In genomic region chr6:39058936-39059335, GRCm38 (mm10) we compare ENCODE assay signal across 14 mouse cellular contexts. TPM values are rescaled to one million over a fixed set of nuclear protein-coding genes. Genes with fewer than 3 reads are reported as not detected.
DNase-seq lines count a peak whose midpoint lies in the region; ATAC-seq and TF ChIP-seq lines count a peak whose summit lies in the region.
"Had no signal": no experiment of that assay in that cellular context is flagged by ENCODE, and none has a peak within 500 bp of the region (broad histone marks: within the 10 kb centered on the region; RNA-seq: fewer than 3 reads in every experiment).

No protein-coding gene starts in this region.

- TF ChIP-seq CTCF in heart, adult 2 months (IDR thresholded peaks at IDR 0.05) = no peak
- TF ChIP-seq CTCF in lung, postnatal 0 days (IDR thresholded peaks at IDR 0.05) = no peak
- TF ChIP-seq CTCF in lung, adult 2 months (IDR thresholded peaks at IDR 0.05; ENCODE audit: insufficient read depth, low read length) = no peak

- intact Hi-C loops in heart, adult 2 months (cut with DNase I) = no loop called here
- intact Hi-C loops in heart, postnatal 36 days (cut with DNase I) = no loop called here

- H3K9ac ChIP-seq in heart, adult 2 months (ENCODE audit: low read depth, low read length) = no peak overlapping the region
- no peak overlapping the region for H3K9ac ChIP-seq in lung, postnatal 0 days (replicated peaks; ENCODE audit: low read depth)
- H3K9ac ChIP-seq: forebrain, embryonic 12.5 days; neural tube, embryonic 15.5 days had no signal

- no peak for TF ChIP-seq POLR2A in heart, adult 2 months (IDR thresholded peaks at IDR 0.05; ENCODE audit: insufficient read depth, low read depth, low read length)
- TF ChIP-seq POLR2A in lung, adult 2 months (IDR thresholded peaks at IDR 0.05; ENCODE audit: borderline replicate concordance, extremely low read depth, low read depth, low read length) = no peak

- H3K36me3 ChIP-seq in heart, adult 2 months (ENCODE audit: control insufficient read depth, insufficient read depth, low read length) = no peaks in the 10 kb centered on the region
- no peaks in the 10 kb centered on the region for H3K36me3 ChIP-seq in lung, postnatal 0 days (ENCODE audit: insufficient read depth, low read length)
- H3K36me3 ChIP-seq: forebrain, embryonic 12.5 days; neural tube, embryonic 15.5 days had no signal

- H3K4me1 ChIP-seq in heart, adult 2 months (ENCODE audit: control insufficient read depth, insufficient read depth, low read length) = peaks cover 8% of the 10 kb centered on the region
- H3K4me1 ChIP-seq in lung, postnatal 0 days (ENCODE audit: insufficient read depth, low read depth, low read length) = peaks cover 15% of the 10 kb centered on the region; the same call in 1 of the 2 replicates
- peaks cover 18% of the 10 kb centered on the region for H3K4me1 ChIP-seq in lung, adult 2 months (ENCODE audit: control insufficient read depth, insufficient read depth, low read length)

- DNase-seq in heart, adult 2 months = no peak
- no peak for DNase-seq in heart, postnatal 36 days
- DNase-seq in kidney, adult 9 months = peak; percentile 63
- no peak for DNase-seq in kidney, adult 18-20 months
- DNase-seq in lung, postnatal 0 days (ENCODE audit: low spot score) = peak; percentile 29
- no peak for DNase-seq in lung, adult 2 months
- peak; percentile 53 for DNase-seq in lung, postnatal 36 days
- no peak for DNase-seq in adrenal gland, postnatal 25 days
- DNase-seq: cerebellum, adult 8-10 months; left cerebral cortex, postnatal 4 days had no signal

- H3K9me3 ChIP-seq in lung, postnatal 0 days (ENCODE audit: low read length) = no peaks in the 10 kb centered on the region
- H3K9me3 ChIP-seq: forebrain, embryonic 12.5 days; neural tube, embryonic 15.5 days had no signal

- no peak overlapping the region for H3K4me2 ChIP-seq in lung, postnatal 0 days (replicated peaks; ENCODE audit: low read depth, low read length)
- H3K4me2 ChIP-seq: forebrain, embryonic 12.5 days; neural tube, embryonic 15.5 days had no signal

- H3K27me3 ChIP-seq in heart, adult 2 months (ENCODE audit: control insufficient read depth, insufficient read depth, low read length) = no peaks in the 10 kb centered on the region
- no peaks in the 10 kb centered on the region for H3K27me3 ChIP-seq in lung, postnatal 0 days (replicated peaks; ENCODE audit: insufficient read depth, low read length)
- H3K27me3 ChIP-seq: forebrain, embryonic 12.5 days; neural tube, embryonic 15.5 days had no signal

- H3K4me3 ChIP-seq in heart, adult 2 months = no peak overlapping the region
- no peak overlapping the region for H3K4me3 ChIP-seq in lung, postnatal 0 days (ENCODE audit: low read depth, low read length)
- H3K4me3 ChIP-seq in lung, adult 2 months (replicated peaks; ENCODE audit: extremely low read depth, low read depth, low read length) = no peak overlapping the region
- H3K4me3 ChIP-seq: forebrain, embryonic 12.5 days; neural tube, embryonic 15.5 days had no signal

- H3K79me2 ChIP-seq in heart, adult 2 months (replicated peaks; ENCODE audit: control insufficient read depth, insufficient read depth, low read length) = no peaks in the 10 kb centered on the region

- WGBS in heart, adult 2 months = 54% methylated on average over 3 of the region's 3 CpGs
- WGBS in lung, postnatal 0 days = 12% methylated on average over 3 of the region's 3 CpGs
- WGBS in lung, adult 2 months = 33% methylated on average over 3 of the region's 3 CpGs

- no peak for TF ChIP-seq EP300 in heart, adult 2 months (IDR thresholded peaks at IDR 0.05; ENCODE audit: insufficient read depth, low read depth, low read length)
- TF ChIP-seq EP300 in lung, postnatal 0 days (IDR thresholded peaks at IDR 0.05) = no peak

- peak overlapping the region; percentile 69 for H3K27ac ChIP-seq in heart, adult 2 months
- 0 out of 2 replicates have a peak overlapping the region, but pooled peaks have one; percentile 43 for H3K27ac ChIP-seq in lung, postnatal 0 days (ENCODE audit: low read length)
- H3K27ac ChIP-seq: forebrain, embryonic 12.5 days; neural tube, embryonic 15.5 days had no signal

- peak; percentile 35; the same call in 1 of the 2 replicates for ATAC-seq in lung, postnatal 0 days
- ATAC-seq: hindbrain, embryonic 16.5 days; midbrain, embryonic 16.5 days had no signal

RNA-seq across cellular contexts. Expression of gene Parp12, which starts 59.2 kb away (rescaled TPM):
- total RNA-seq in heart, adult 2 months (2021) = 10 to 100 TPM; 10.6 to 11.5 TPM
- polyA plus RNA-seq in heart, adult 2 months (2012; rRNA removed) = 18.8 and 29.9 TPM in 2 replicates
- 10 to 100 TPM; 10.7 to 11.5 TPM for total RNA-seq in heart, postnatal 36 days (2021)
- 13.6 and 13.7 TPM in 2 replicates for polyA plus RNA-seq in lung, postnatal 0 days (2015; fragmentation: Nextera tagmentation; extraction: Ambion mirVana)
- 46.7 and 51.8 TPM in 2 replicates for polyA plus RNA-seq in lung, adult 2 months (2012; rRNA removed)
- total RNA-seq in adrenal gland, postnatal 25 days (2021) = 18.7 and 26.7 TPM in 2 replicates

Comparison
In these comparisons a context has a peak if more than half of its experiments do, and no peak if none do; other contexts are left out.
1. DNase-seq: peak in kidney, adult 9 months (single experiment), lung, postnatal 0 days (single experiment) and lung, postnatal 36 days (single experiment); none in heart, adult 2 months (0 of 2), heart, postnatal 36 days (0 of 2), kidney, adult 18-20 months (single experiment), lung, adult 2 months (single experiment) and adrenal gland, postnatal 25 days (single experiment).